ENCODE assay signal across 17 mouse cellular contexts in the genomic region with DNA sequence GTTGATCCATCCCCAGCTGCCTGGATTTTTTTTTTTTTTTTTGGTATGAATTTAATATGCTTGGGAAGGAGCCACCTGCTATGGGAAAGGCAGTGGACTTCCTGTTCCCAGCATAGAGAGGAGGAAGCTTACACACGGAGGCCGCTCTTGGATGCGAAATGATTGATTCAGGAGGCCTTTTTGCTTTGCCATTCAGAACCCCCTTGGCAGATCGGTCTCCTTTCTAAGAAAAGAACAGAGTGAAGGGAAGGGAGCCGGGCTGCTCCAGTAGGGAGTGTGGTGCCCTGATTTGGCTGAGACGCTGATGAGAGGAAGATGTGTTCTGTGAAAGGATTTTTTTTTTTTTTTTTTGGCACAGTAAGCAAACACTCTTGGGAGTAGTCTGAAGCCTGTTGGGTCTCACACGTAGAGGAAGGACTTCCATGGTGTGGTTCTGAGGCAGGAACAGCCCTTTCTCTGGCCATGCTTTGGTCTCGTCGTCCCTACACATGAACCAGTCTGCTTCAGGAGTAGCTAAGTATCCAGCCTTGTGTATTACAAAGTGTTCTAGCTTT. TPM values are rescaled to one million over a fixed set of nuclear protein-coding genes. Genes with fewer than 3 reads are reported as not detected.
A peak's percentile ranks its signal among the peaks of the same experiment; 100 is the strongest.
DNase-seq lines count a peak whose midpoint lies in the region; ATAC-seq and TF ChIP-seq lines count a peak whose summit lies in the region.
"Had no signal": no experiment of that assay in that cellular context is flagged by ENCODE, and none has a peak within 500 bp of the region (broad histone marks: within the 10 kb centered on the region; RNA-seq: fewer than 3 reads in every experiment).

No protein-coding gene starts in this region.

- H3K4me3 ChIP-seq in forebrain, postnatal 0 days (ENCODE audit: low read depth, low read length), result no peak overlapping the region
- H3K4me3 ChIP-seq in forebrain, embryonic 13.5 days, result no peak overlapping the region
- H3K4me3 ChIP-seq in hindbrain, postnatal 0 days (ENCODE audit: low read length), result no peak overlapping the region
- H3K4me3 ChIP-seq in hindbrain, embryonic 11.5 days (ENCODE audit: low read depth, low read length), result no peak overlapping the region
- H3K4me3 ChIP-seq in liver, embryonic 11.5 days (ENCODE audit: low read depth, low read length), result no peak overlapping the region
- H3K4me3 ChIP-seq: erythroblast, embryonic 14.5 days; heart, embryonic 13.5 days; midbrain, embryonic 12.5 days; neural tube, embryonic 13.5 days had no signal

- peak; percentile 70 for ATAC-seq in forebrain, postnatal 0 days
- no peak for ATAC-seq in forebrain, embryonic 13.5 days
- ATAC-seq in hindbrain, postnatal 0 days, result peak; percentile 25; the same call in 1 of the 2 replicates
- no peak for ATAC-seq in hindbrain, embryonic 11.5 days (ENCODE audit: low FRiP score)
- ATAC-seq in liver, embryonic 11.5 days (replicated peaks; ENCODE audit: low FRiP score), result no peak
- ATAC-seq: activated CD4-positive, CD25-positive, alpha-beta regulatory T cell, adult 4 months; lung, postnatal 0 days had no signal

- H3K27ac ChIP-seq in forebrain, postnatal 0 days (ENCODE audit: low read depth, low read length), result 0 out of 2 replicates have a peak overlapping the region, but pooled peaks have one; percentile 29
- H3K27ac ChIP-seq in forebrain, embryonic 13.5 days, result no peak overlapping the region
- H3K27ac ChIP-seq in hindbrain, postnatal 0 days, result peak overlapping the region; percentile 26; the same call in 1 of the 2 replicates
- no peak overlapping the region for H3K27ac ChIP-seq in hindbrain, embryonic 11.5 days (ENCODE audit: low read depth, low read length)
- no peak overlapping the region for H3K27ac ChIP-seq in liver, embryonic 11.5 days (ENCODE audit: low read depth, low read length)
- H3K27ac ChIP-seq: heart, embryonic 13.5 days; midbrain, embryonic 12.5 days; neural tube, embryonic 13.5 days had no signal

- H3K27me3 ChIP-seq in forebrain, postnatal 0 days (ENCODE audit: insufficient read depth, low read length), result no peaks in the 10 kb centered on the region
- no peaks in the 10 kb centered on the region for H3K27me3 ChIP-seq in forebrain, embryonic 13.5 days
- no peaks in the 10 kb centered on the region for H3K27me3 ChIP-seq in hindbrain, postnatal 0 days (ENCODE audit: insufficient read depth, low read length)
- H3K27me3 ChIP-seq in hindbrain, embryonic 11.5 days (ENCODE audit: control insufficient read depth, insufficient read depth, low read length), result no peaks in the 10 kb centered on the region
- no peaks in the 10 kb centered on the region for H3K27me3 ChIP-seq in liver, embryonic 11.5 days (replicated peaks; ENCODE audit: control insufficient read depth, insufficient read depth, low read length)
- H3K27me3 ChIP-seq: heart, embryonic 13.5 days; midbrain, embryonic 12.5 days; neural tube, embryonic 13.5 days had no signal

- no peak overlapping the region for H3K4me2 ChIP-seq in forebrain, postnatal 0 days (ENCODE audit: low read depth)
- H3K4me2 ChIP-seq in forebrain, embryonic 13.5 days, result no peak overlapping the region
- H3K4me2 ChIP-seq in hindbrain, postnatal 0 days (ENCODE audit: low read depth, low read length), result no peak overlapping the region
- no peak overlapping the region for H3K4me2 ChIP-seq in hindbrain, embryonic 11.5 days (replicated peaks; ENCODE audit: low read depth, low read length)
- H3K4me2 ChIP-seq in liver, embryonic 11.5 days, result no peak overlapping the region
- H3K4me2 ChIP-seq: heart, embryonic 13.5 days; midbrain, embryonic 12.5 days; neural tube, embryonic 13.5 days had no signal

- WGBS in forebrain, postnatal 0 days, result 33% methylated on average over 9 of the region's 9 CpGs
- 76% methylated on average over 9 of the region's 9 CpGs for WGBS in forebrain, embryonic 13.5 days
- WGBS in hindbrain, postnatal 0 days, result 57% methylated on average over 9 of the region's 9 CpGs
- 91% methylated on average over 9 of the region's 9 CpGs for WGBS in hindbrain, embryonic 11.5 days
- 90% methylated on average over 9 of the region's 9 CpGs for WGBS in liver, embryonic 11.5 days

- no peak for TF ChIP-seq CTCF in forebrain, postnatal 0 days (IDR thresholded peaks at IDR 0.05; ENCODE audit: low read depth)
- TF ChIP-seq CTCF in hindbrain, postnatal 0 days (IDR thresholded peaks at IDR 0.05; ENCODE audit: low read depth), result no peak

- DNase-seq in forebrain, postnatal 0 days, result peak; percentile 44
- peak; percentile 29 for DNase-seq in hindbrain, postnatal 0 days (ENCODE audit: low spot score)
- no peak for DNase-seq in hindbrain, embryonic 11.5 days (ENCODE audit: low spot score)
- DNase-seq in brain, adult 2 months (ENCODE audit: low read depth, low spot score), result peak; percentile 75
- DNase-seq in layer of hippocampus, postnatal 14 days (ENCODE audit: low spot score in 2 of 2), result peak; percentile 30 to 54
- no peak for DNase-seq in liver, embryonic 11.5 days (ENCODE audit: low spot score)
- DNase-seq in urinary bladder, postnatal 10 days (ENCODE audit: low spot score), result no peak
- DNase-seq: B cell, adult 2 months had no signal

- H3K4me1 ChIP-seq in forebrain, postnatal 0 days (ENCODE audit: insufficient read depth), result 0 out of 2 replicates have a peak, but pooled peaks cover 3% of the 10 kb centered on the region
- peaks cover 16% of the 10 kb centered on the region for H3K4me1 ChIP-seq in forebrain, embryonic 13.5 days
- H3K4me1 ChIP-seq in hindbrain, postnatal 0 days (ENCODE audit: insufficient read depth, low read length), result no peaks in the 10 kb centered on the region; the same call in 1 of the 2 replicates
- no peaks in the 10 kb centered on the region for H3K4me1 ChIP-seq in hindbrain, embryonic 11.5 days (replicated peaks; ENCODE audit: control insufficient read depth, insufficient read depth, low read length)
- H3K4me1 ChIP-seq in liver, embryonic 11.5 days (replicated peaks; ENCODE audit: control insufficient read depth, insufficient read depth, low read length), result no peaks in the 10 kb centered on the region
- H3K4me1 ChIP-seq: midbrain, embryonic 12.5 days had no signal

- no peak overlapping the region for H3K9ac ChIP-seq in forebrain, postnatal 0 days
- no peak overlapping the region for H3K9ac ChIP-seq in forebrain, embryonic 13.5 days
- no peak overlapping the region for H3K9ac ChIP-seq in hindbrain, postnatal 0 days (replicated peaks; ENCODE audit: low read length)
- no peak overlapping the region for H3K9ac ChIP-seq in hindbrain, embryonic 11.5 days (ENCODE audit: low read depth, low read length)
- H3K9ac ChIP-seq in liver, embryonic 11.5 days (ENCODE audit: low read depth, low read length), result no peak overlapping the region
- H3K9ac ChIP-seq: heart, embryonic 13.5 days; midbrain, embryonic 12.5 days had no signal

- peaks cover 38% of the 10 kb centered on the region for H3K36me3 ChIP-seq in forebrain, postnatal 0 days (ENCODE audit: insufficient read depth)
- H3K36me3 ChIP-seq in forebrain, embryonic 13.5 days (ENCODE audit: poor library complexity, severe bottlenecking), result peaks cover 80% of the 10 kb centered on the region
- H3K36me3 ChIP-seq in hindbrain, postnatal 0 days (ENCODE audit: insufficient read depth, low read length), result peaks cover 21% of the 10 kb centered on the region; the same call in 1 of the 2 replicates
- peaks cover 15% of the 10 kb centered on the region; the same call in 1 of the 2 replicates for H3K36me3 ChIP-seq in hindbrain, embryonic 11.5 days (ENCODE audit: control insufficient read depth, insufficient read depth, low read length)
- H3K36me3 ChIP-seq in liver, embryonic 11.5 days (ENCODE audit: control insufficient read depth, insufficient read depth, low read length), result peaks cover 28% of the 10 kb centered on the region

- no peaks in the 10 kb centered on the region for H3K9me3 ChIP-seq in forebrain, postnatal 0 days (ENCODE audit: low read length)
- H3K9me3 ChIP-seq in forebrain, embryonic 13.5 days (replicated peaks), result no peaks in the 10 kb centered on the region
- H3K9me3 ChIP-seq in hindbrain, postnatal 0 days (ENCODE audit: low read length), result no peaks in the 10 kb centered on the region
- no peaks in the 10 kb centered on the region for H3K9me3 ChIP-seq in hindbrain, embryonic 11.5 days (ENCODE audit: control insufficient read depth, low read length)
- no peaks in the 10 kb centered on the region for H3K9me3 ChIP-seq in liver, embryonic 11.5 days (ENCODE audit: control insufficient read depth, low read length)
- H3K9me3 ChIP-seq: heart, embryonic 13.5 days; midbrain, embryonic 12.5 days; neural tube, embryonic 13.5 days had no signal

RNA-seq across cellular contexts. Expression of a gene that starts 42.3 kb away (rescaled TPM):
- total RNA-seq in forebrain, postnatal 0 days (2014; rRNA removed), result 1.0 and 1.1 TPM in 2 replicates
- polyA plus RNA-seq in forebrain, postnatal 0 days (2015; fragmentation: Nextera tagmentation; extraction: Ambion mirVana), result not detected in 2 replicates
- polyA plus RNA-seq in forebrain, embryonic 13.5 days (2015; fragmentation: Nextera tagmentation; extraction: Ambion mirVana), result not detected in 2 replicates
- total RNA-seq in hindbrain, postnatal 0 days (2014; rRNA removed), result 0.68 TPM in 1 of 2 replicates, not detected in the other
- 0.24 TPM in 1 of 2 replicates, not detected in the other for polyA plus RNA-seq in hindbrain, postnatal 0 days (2015; fragmentation: Nextera tagmentation; extraction: Ambion mirVana)
- not detected in 2 replicates for polyA plus RNA-seq in hindbrain, embryonic 11.5 days (2014; fragmentation: Nextera tagmentation; extraction: Ambion mirVana)
- total RNA-seq in layer of hippocampus, postnatal 14 days (2021), result 1 to 10 TPM; 1.4 to 1.7 TPM
- not detected in 2 replicates for polyA plus RNA-seq in liver, embryonic 11.5 days (2014; fragmentation: Nextera tagmentation; extraction: Ambion mirVana)
- total RNA-seq: MEL had no signal
- polyA plus RNA-seq: erythroblast, embryonic 14.5 days; heart, embryonic 13.5 days; kidney, embryonic 14.5 days; lung, postnatal 0 days; midbrain, embryonic 12.5 days; neural tube, embryonic 13.5 days had no signal

RNA-seq across cellular contexts. Expression of a gene that starts 51.9 kb away (rescaled TPM):
- 0.08 and 0.14 TPM in 2 replicates for total RNA-seq in forebrain, postnatal 0 days (2014; rRNA removed)
- 0.08 and 0.12 TPM in 2 replicates for polyA plus RNA-seq in forebrain, postnatal 0 days (2015; fragmentation: Nextera tagmentation; extraction: Ambion mirVana)
- polyA plus RNA-seq in forebrain, embryonic 13.5 days (2015; fragmentation: Nextera tagmentation; extraction: Ambion mirVana), result not detected in 2 replicates
- total RNA-seq in hindbrain, postnatal 0 days (2014; rRNA removed), result 0.21 TPM in 1 of 2 replicates, not detected in the other
- 0.15 TPM in 1 of 2 replicates, not detected in the other for polyA plus RNA-seq in hindbrain, postnatal 0 days (2015; fragmentation: Nextera tagmentation; extraction: Ambion mirVana)
- 0.21 and 0.36 TPM in 2 replicates for polyA plus RNA-seq in hindbrain, embryonic 11.5 days (2014; fragmentation: Nextera tagmentation; extraction: Ambion mirVana)
- under 1 TPM; 0.31 to 0.67 TPM for total RNA-seq in layer of hippocampus, postnatal 14 days (2021)
- polyA plus RNA-seq in liver, embryonic 11.5 days (2014; fragmentation: Nextera tagmentation; extraction: Ambion mirVana), result 0.26 and 0.29 TPM in 2 replicates
- total RNA-seq: MEL had no signal
- polyA plus RNA-seq: erythroblast, embryonic 14.5 days had no signal

Comparison
In these comparisons a context has a peak if more than half of its experiments do, and no peak if none do; other contexts are left out.
1. ATAC-seq: peak in forebrain, postnatal 0 days (single experiment) and hindbrain, postnatal 0 days (single experiment); none in forebrain, embryonic 13.5 days (single experiment), hindbrain, embryonic 11.5 days (single experiment) and liver, embryonic 11.5 days (single experiment).
2. DNase-seq: peak in forebrain, postnatal 0 days (single experiment), hindbrain, postnatal 0 days (single experiment), brain, adult 2 months (single experiment) and layer of hippocampus, postnatal 14 days (2 of 2); none in hindbrain, embryonic 11.5 days (single experiment), liver, embryonic 11.5 days (single experiment) and urinary bladder, postnatal 10 days (single experiment).
3. H3K27ac ChIP-seq: peak in forebrain, postnatal 0 days (single experiment) and hindbrain, postnatal 0 days (single experiment); none in forebrain, embryonic 13.5 days (single experiment), hindbrain, embryonic 11.5 days (single experiment) and liver, embryonic 11.5 days (single experiment).